Mouse (Mus musculus) embryonic facial prominence, embryonic 15.5 days (tissue): ENCODE measurements at regions not wholly inside any gene's neighbourhood (a gene's known extent, or its start where the extent isn't known, plus 50 kb on each side); places are given as distances from the start of the nearest gene placed in this dataset.

Source experiments
- ATAC-seq: fragments of 200-750 bp; cut with Nextera tagmentation; 2 replicates; pipeline ENCODE4 v1.8.0; 2017; ENCODE audit warnings: low read depth, moderate TSS enrichment; ENCODE audit not compliant: insufficient number of reproducible peaks, low FRiP score, low TSS enrichment
- H3K27ac ChIP-seq: fragments of 300-500 bp; sonication (generic); replicated peaks from 2 replicates; pipeline ENCODE4 v1.5.1; 2015; ENCODE audit warnings: mild to moderate bottlenecking, inconsistent platforms
- H3K27me3 ChIP-seq: fragments of 300-500 bp; sonication (generic); 2 replicates; pipeline ENCODE4 v1.6.1; 2015; ENCODE audit warnings: inconsistent platforms
- H3K36me3 ChIP-seq: fragments of 300-500 bp; sonication (generic); 2 replicates; pipeline ENCODE4 v1.6.1; 2015; ENCODE audit warnings: mild to moderate bottlenecking, inconsistent platforms
- H3K4me1 ChIP-seq: fragments of 300-500 bp; sonication (generic); 2 replicates; pipeline ENCODE4 v1.6.1; 2015; ENCODE audit warnings: inconsistent platforms
- H3K4me2 ChIP-seq: fragments of 300-500 bp; sonication (generic); replicated peaks from 2 replicates; pipeline ENCODE4 v1.6.1; 2015; ENCODE audit warnings: mild to moderate bottlenecking, inconsistent platforms
- H3K4me3 ChIP-seq: fragments of 300-500 bp; sonication (generic); replicated peaks from 2 replicates; pipeline ENCODE4 v1.5.1; 2015; ENCODE audit warnings: mild to moderate bottlenecking, inconsistent platforms
- H3K9ac ChIP-seq: fragments of 300-500 bp; sonication (generic); 2 replicates; pipeline ENCODE4 v1.6.1; 2015; ENCODE audit warnings: inconsistent platforms
- H3K9me3 ChIP-seq: fragments of 300-500 bp; sonication (generic); replicated peaks from 2 replicates; pipeline ENCODE4 v1.6.1; 2016; ENCODE audit warnings: inconsistent platforms
- WGBS: fragments of 180-500 bp; shearing (Covaris S2); methylation state at CpG from one replicate; pipeline ENCODE4 v1.1.7; 2015; 5-methylcytosine and 5-hydroxymethylcytosine counted together

DNA sequence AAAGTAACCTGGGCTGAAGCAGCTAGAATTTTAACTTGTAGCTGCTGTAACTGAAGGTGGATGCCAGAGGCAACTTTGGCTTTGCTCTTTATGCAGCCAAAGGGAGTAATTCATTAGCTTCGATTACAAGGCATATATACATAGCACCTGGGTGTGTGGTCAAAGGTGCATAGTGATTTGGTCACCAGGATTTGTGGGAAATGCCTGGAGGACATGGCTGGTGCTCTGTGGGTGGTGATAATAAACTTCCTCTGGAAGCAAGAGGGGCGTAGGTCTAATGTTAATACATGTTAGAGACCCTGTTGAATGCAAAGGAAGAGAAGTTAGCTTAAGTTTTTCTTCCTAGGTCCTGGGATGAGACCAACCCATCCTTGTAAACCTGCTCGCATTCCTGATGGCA is 139.3 kb upstream of the Osr1 start:
- no peak for ATAC-seq
- WGBS: 76% methylated on average over 3 of the region's 3 CpGs

DNA sequence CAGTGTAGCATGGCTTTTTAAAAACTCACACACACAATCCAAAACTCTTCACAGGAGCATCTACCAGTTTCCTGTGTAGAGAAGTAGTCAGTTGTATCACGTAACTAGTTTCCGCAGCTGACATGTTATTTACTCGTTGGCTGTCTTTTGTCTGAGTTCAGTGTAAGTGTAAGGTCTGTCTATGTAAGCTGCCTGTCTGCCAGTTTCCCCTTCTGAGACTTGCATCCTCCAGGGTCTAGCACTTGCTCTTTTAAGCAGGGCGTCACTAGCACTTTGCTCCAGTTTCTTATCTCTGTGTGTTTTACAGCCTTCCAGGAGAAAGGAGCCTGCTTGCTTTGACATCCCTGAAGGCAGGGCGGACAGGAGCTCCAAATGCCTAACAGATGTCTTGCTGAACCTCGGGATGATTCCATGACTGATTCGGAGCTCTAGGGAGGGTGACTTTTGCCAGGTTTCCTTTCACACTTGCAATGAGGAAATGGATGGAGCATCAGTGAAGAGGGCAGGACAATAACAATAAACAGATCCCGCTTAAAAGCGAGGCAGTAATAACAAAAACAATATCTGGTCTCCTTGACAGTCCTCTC is 131.2 kb upstream of the Osr1 start:
- Histone ChIP-seq H3K4me2 (no peak overlapping the region), H3K4me3 (no peak overlapping the region), H3K27me3 (no peaks in the 10 kb centered on the region), H3K9ac (no peak overlapping the region), H3K36me3 (no peaks in the 10 kb centered on the region), H3K27ac (peak overlapping the region; percentile 18; the same call in 1 of the 2 replicates), H3K4me1 (no peaks in the 10 kb centered on the region), H3K9me3 (no peaks in the 10 kb centered on the region)
- 33% methylated on average over 9 of the region's 9 CpGs for WGBS
- no peak for ATAC-seq

More for the DNA sequence above, 139.3 kb upstream of the Osr1 start:
- H3K4me2 ChIP-seq: no peak overlapping the region
- H3K27me3 ChIP-seq: no peaks in the 10 kb centered on the region
- H3K4me3 ChIP-seq: no peak overlapping the region
- H3K4me1 ChIP-seq: no peaks in the 10 kb centered on the region
- H3K9ac ChIP-seq: no peak overlapping the region
- no peaks in the 10 kb centered on the region; the same call in 1 of the 2 replicates for H3K9me3 ChIP-seq
- H3K27ac ChIP-seq: no peak overlapping the region
- no peaks in the 10 kb centered on the region for H3K36me3 ChIP-seq

GRCm38 (mm10) chr12:9450620-9451019 is 119.3 kb upstream of the Osr1 start:
- no peak overlapping the region for H3K4me2 ChIP-seq
- H3K9me3 ChIP-seq: no peaks in the 10 kb centered on the region
- H3K27me3 ChIP-seq: no peaks in the 10 kb centered on the region
- WGBS: 33% methylated on average over 3 of the region's 3 CpGs
- no peak overlapping the region for H3K9ac ChIP-seq
- no peak for ATAC-seq
- no peak overlapping the region for H3K4me3 ChIP-seq
- H3K27ac ChIP-seq: no peak overlapping the region
- no peaks in the 10 kb centered on the region for H3K36me3 ChIP-seq
- H3K4me1 ChIP-seq: no peaks in the 10 kb centered on the region

GRCm38 (mm10) chr12:9460193-9460592 is 109.7 kb upstream of the Osr1 start:
- WGBS: 47% methylated on average over 3 of the region's 3 CpGs
- Histone ChIP-seq H3K9me3 (no peaks in the 10 kb centered on the region), H3K27ac (no peak overlapping the region), H3K9ac (no peak overlapping the region), H3K4me2 (no peak overlapping the region), H3K27me3 (no peaks in the 10 kb centered on the region), H3K4me3 (no peak overlapping the region), H3K36me3 (no peaks in the 10 kb centered on the region), H3K4me1 (no peaks in the 10 kb centered on the region)
- ATAC-seq: no peak

DNA sequence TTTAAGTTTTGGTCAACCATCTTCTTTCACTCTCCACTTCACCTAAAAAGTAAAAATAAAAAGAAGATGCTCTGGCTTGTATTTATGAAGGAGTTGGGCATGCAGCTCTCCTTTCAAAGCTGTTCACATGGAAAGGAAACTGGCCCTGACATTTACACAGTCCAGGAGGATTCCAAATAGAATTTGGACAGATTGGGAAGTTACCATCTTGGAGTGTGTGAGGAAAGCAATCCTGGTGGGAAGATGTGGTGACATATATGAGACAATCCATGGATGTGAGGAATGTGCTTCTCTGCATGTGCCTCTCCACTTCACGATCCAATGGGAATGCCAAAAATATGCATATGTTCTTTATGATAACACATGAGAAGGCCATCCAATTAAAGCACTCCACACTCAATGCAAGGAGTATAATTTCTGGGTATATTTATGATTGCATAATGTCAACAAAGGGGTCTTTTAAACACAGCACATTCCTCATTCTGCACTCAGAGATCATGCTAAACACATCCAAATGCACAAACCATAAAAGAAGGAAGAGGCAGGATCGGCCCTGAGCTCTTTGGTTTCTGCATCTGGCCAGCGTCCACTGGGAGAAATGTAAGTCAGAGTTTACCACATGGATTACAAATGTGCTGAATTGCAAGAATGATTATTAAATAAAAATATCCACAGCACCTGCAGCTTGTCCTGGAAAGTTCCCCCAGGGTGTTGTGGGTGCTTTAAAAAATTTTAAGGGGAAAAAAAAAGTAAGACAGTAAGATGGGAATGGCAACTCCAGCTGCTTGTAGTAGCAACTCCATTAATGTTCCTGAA is 100.1 kb upstream of the Osr1 start:
- Histone ChIP-seq H3K27me3 (no peaks in the 10 kb centered on the region), H3K9ac (no peak overlapping the region), H3K4me2 (no peak overlapping the region), H3K27ac (peak overlapping the region; percentile 56; the same call in 1 of the 2 replicates), H3K4me1 (no peaks in the 10 kb centered on the region), H3K9me3 (no peaks in the 10 kb centered on the region), H3K4me3 (no peak overlapping the region), H3K36me3 (no peaks in the 10 kb centered on the region)
- 49% methylated on average over 3 of the region's 3 CpGs for WGBS
- peak; percentile 57; the same call in 1 of the 2 replicates for ATAC-seq

GRCm38 (mm10) chr12:9475836-9476235 is 94.1 kb upstream of the Osr1 start:
- H3K36me3 ChIP-seq: no peaks in the 10 kb centered on the region
- H3K4me1 ChIP-seq: no peaks in the 10 kb centered on the region
- H3K27ac ChIP-seq: no peak overlapping the region
- no peak overlapping the region for H3K4me3 ChIP-seq
- no peaks in the 10 kb centered on the region for H3K27me3 ChIP-seq
- no peak overlapping the region for H3K9ac ChIP-seq
- WGBS: 63% methylated on average over 2 of the region's 2 CpGs
- H3K9me3 ChIP-seq: no peaks in the 10 kb centered on the region
- no peak for ATAC-seq
- no peak overlapping the region for H3K4me2 ChIP-seq

- no peaks in the 10 kb centered on the region for H3K36me3 ChIP-seq
- no peak overlapping the region for H3K27ac ChIP-seq
- H3K4me1 ChIP-seq: no peaks in the 10 kb centered on the region
- H3K9ac ChIP-seq: no peak overlapping the region
- H3K27me3 ChIP-seq: no peaks in the 10 kb centered on the region
- 9% methylated on average over 1 of the region's 1 CpGs for WGBS
- no peaks in the 10 kb centered on the region for H3K9me3 ChIP-seq
- H3K4me2 ChIP-seq: no peak overlapping the region
- ATAC-seq: no peak
- H3K4me3 ChIP-seq: no peak overlapping the region
Observed at GRCm38 (mm10) chr12:9478201-9478600, 91.7 kb upstream of the Osr1 start.

- no peak overlapping the region for H3K4me2 ChIP-seq
- 64% methylated on average over 8 of the region's 8 CpGs for WGBS
- no peak overlapping the region for H3K4me3 ChIP-seq
- H3K27me3 ChIP-seq: no peaks in the 10 kb centered on the region
- H3K4me1 ChIP-seq: no peaks in the 10 kb centered on the region
- H3K9me3 ChIP-seq: no peaks in the 10 kb centered on the region
- H3K27ac ChIP-seq: no peak overlapping the region
- H3K9ac ChIP-seq: no peak overlapping the region
- no peak for ATAC-seq
- no peaks in the 10 kb centered on the region for H3K36me3 ChIP-seq
Observed at GRCm38 (mm10) chr12:9487674-9488413, 82.1 kb upstream of the Osr1 start.

- Histone ChIP-seq H3K9me3 (no peaks in the 10 kb centered on the region), H3K4me1 (0 out of 2 replicates have a peak, but pooled peaks cover 4% of the 10 kb centered on the region), H3K27me3 (no peaks in the 10 kb centered on the region), H3K9ac (no peak overlapping the region), H3K27ac (peak overlapping the region; percentile 23; the same call in 1 of the 2 replicates), H3K4me3 (no peak overlapping the region), H3K36me3 (no peaks in the 10 kb centered on the region), H3K4me2 (no peak overlapping the region)
- no peak for ATAC-seq
- WGBS: 42% methylated on average over 5 of the region's 5 CpGs
Observed at GRCm38 (mm10) chr12:9513926-9514325, 56.0 kb upstream of the Osr1 start.

GRCm38 (mm10) chr12:9518782-9519181 is 51.1 kb upstream of the Osr1 start:
- Histone ChIP-seq H3K9me3 (no peaks in the 10 kb centered on the region), H3K4me1 (0 out of 2 replicates have a peak, but pooled peaks cover 4% of the 10 kb centered on the region), H3K9ac (no peak overlapping the region), H3K27ac (no peak overlapping the region), H3K4me3 (no peak overlapping the region), H3K27me3 (no peaks in the 10 kb centered on the region), H3K4me2 (no peak overlapping the region), H3K36me3 (no peaks in the 10 kb centered on the region)
- WGBS: 79% methylated on average over 7 of the region's 7 CpGs
- no peak for ATAC-seq

DNA sequence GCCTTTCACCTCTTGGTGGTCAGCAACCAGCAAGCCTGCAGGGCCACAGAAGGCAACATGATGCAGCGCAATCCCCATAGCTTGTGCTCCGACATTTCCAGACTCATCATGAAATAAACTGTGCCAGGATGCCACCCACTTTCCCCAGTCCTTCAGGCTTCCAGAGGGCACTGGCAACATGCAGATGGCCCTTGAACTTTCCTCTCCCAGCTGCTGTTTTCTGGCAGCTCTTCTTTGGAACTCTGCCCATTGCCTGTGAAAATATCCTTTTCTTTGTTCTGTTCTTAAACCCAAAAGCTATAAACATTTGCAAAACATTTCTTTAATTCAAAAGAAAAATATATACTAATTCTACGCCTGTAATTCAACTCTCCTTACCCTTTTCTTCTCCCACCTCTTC is 50.6 kb upstream of the Osr1 start:
- no peaks in the 10 kb centered on the region for H3K36me3 ChIP-seq
- no peak overlapping the region for H3K27ac ChIP-seq
- ATAC-seq: no peak
- 0 out of 2 replicates have a peak, but pooled peaks cover under 1% of the 10 kb centered on the region for H3K4me1 ChIP-seq
- H3K9me3 ChIP-seq: no peaks in the 10 kb centered on the region
- H3K9ac ChIP-seq: no peak overlapping the region
- H3K27me3 ChIP-seq: no peaks in the 10 kb centered on the region
- H3K4me3 ChIP-seq: no peak overlapping the region
- 53% methylated on average over 3 of the region's 3 CpGs for WGBS
- no peak overlapping the region for H3K4me2 ChIP-seq
